Mouse (Mus musculus) cerebellum, adult 9-10 months (tissue): ENCODE data around the gene Cep131.

Experiments
- DNase-seq: peaks from one replicate; pipeline ENCODE4 v3.0.0; 2022

The Cep131 gene

DNA sequence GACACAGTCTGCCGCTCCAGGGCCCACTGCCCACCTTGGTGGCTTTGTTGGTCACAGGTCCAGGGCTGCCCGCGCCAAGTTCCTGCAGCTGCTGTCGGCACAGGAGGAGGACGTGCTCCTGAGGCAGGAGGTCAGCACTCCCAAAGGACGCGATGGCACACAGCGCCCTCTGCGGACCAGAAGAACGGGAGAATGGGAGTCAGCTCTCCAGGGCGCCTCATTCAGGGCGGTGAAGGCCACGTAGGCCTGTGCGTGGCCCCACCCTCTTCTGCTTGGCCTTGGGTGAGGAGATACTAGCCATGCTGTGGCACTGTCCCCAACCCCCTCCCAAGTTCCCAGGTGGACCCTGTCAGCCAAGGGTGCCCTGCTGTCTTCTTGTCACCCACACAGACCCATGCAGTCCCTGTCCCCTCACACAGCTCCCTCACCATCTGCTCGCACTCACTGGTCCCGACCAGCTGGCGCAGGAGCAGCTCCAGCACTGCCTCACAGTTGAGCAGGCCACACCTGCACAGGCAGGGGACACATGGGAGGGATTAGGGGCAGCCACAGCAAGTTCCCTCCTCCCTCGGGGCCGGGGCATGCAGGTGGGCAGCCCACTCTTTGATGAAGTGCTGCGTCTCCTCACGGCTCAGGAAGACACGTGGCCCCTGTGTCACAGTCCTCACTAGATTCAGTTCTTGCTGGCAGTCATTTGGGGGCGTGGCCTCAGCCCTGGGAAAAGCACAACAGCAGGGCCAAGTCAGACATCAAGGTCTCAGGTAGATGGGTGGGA lies 6.4 kb upstream of the Cep131 start:
- no peak for DNase-seq

DNA sequence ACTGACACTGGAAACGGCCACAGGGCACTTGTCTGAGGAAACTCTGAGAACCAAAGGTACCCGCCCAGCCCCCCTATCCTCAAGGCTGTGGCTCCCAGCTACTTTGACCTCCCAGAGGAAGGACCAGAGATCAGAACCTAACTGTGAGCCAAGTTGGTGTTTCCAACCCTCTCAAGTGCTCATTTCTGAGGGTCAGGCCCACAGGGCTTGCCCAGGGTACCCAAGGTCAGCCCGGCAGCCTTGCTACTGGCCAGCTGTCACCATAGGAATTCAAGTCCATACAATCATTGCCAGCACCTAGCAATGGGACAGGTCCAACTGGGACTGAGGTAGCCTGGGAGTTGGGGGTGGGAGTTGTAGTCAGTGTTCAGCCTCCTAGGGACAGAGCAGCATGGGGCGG lies 4.0 kb upstream of the Cep131 start:
- no peak for DNase-seq

DNA sequence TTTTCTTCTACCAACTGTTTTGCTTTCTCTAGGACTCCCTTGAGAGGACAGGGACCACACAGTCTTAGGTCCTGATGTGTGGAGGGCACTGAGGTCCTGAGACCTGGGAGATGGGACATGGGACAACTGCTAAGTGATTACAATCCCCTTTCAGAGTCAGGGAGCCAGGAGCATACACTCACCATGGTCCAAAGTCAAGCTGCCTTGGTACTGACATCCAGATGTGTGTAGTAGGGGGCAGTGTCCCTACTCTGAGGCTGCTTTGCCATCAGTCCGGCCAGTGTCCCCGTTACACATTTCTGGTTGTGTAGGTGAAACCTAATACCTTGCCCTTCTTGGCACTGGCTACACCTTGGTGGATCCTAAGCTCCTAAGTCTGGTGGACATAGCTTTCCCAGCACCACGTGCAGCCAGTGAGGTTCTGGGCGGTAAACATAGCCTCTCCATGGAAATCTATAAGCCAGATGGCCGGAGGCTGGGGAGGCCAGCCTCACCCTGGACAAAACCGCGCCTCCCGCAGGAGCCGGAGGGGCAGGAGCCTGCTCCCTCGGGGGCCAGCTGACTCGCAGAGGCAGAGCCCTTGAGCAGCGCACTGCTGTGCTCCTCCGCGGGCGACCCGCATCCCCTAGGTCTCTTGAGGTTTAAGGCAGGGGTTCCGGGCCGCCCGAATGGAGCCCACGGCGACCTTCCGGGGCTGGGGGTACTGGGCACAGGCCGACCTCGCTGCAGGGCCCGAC lies 568 bp downstream of the Cep131 start:
- peak; percentile 74 for DNase-seq

DNA sequence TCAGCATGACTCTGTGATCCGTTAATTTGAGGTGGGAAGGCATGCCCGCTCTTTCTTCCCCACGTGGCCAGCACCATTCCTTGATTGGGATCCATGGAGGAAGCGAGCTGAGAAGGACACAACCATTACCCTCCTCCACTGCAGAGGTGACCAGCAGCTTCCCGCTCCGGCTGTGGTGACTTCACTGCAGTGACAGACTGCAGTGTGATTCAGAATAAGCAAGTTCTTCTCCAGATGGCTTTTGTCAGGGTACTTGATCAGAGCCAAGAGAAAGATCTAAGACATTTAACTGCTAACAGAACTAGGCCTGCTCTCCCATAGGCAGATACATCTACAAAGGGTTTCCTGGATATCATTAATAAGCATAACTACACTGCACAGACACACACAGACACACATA lies 6.3 kb downstream of the Cep131 start:
- DNase-seq, result no peak

DNA sequence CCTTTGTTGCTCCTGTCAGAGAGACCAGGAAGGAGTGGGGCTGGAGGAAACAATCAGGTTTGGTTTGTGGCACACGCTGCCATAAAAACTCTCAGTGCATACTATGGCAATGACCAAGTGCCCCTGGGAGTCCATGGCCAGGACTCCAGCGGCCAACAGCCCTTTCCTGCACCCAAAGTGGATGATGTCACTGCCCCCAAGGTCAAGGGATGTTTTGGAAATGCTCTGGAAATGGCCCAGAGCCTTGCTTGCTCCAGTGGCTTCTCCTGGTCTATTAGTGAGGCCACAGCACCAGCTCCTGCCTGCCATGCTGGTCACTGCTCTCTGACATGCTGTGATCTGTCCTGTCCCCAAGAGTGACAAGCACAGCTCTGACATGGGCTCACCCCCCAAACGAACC lies 10.4 kb downstream of the Cep131 start:
- DNase-seq, result no peak

DNA sequence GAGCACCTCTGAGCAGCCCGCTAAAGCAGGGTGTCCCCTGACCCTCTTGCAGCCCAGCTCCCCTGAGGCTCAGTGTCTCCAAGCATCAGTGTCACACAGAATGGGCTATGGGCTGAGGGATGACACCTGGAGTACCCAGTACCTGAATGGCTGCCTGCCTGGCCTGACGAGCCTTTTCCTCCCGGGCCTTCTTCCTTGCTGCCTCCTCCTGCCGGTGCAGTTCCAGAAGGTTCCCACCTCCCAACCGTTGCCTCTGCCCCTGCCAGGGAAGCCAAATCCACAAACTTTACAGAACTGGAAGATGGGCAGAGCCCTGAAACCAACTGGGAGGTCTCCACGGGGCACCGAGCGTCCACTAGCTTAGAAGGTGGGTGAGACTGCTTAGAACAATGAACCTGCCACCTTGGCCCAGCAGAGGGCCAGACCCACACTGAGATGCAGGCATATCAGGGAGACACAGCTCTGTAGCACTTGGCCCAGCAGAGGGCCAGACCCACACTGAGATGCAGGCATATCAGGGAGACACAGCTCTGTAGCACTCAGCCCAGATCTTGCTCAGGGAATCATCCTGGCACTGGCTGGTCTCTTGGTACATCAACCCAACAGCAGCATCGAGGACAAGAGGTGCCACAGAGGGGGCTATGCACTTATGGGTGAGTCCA lies 13.5 kb downstream of the Cep131 start:
- no peak for DNase-seq

DNA sequence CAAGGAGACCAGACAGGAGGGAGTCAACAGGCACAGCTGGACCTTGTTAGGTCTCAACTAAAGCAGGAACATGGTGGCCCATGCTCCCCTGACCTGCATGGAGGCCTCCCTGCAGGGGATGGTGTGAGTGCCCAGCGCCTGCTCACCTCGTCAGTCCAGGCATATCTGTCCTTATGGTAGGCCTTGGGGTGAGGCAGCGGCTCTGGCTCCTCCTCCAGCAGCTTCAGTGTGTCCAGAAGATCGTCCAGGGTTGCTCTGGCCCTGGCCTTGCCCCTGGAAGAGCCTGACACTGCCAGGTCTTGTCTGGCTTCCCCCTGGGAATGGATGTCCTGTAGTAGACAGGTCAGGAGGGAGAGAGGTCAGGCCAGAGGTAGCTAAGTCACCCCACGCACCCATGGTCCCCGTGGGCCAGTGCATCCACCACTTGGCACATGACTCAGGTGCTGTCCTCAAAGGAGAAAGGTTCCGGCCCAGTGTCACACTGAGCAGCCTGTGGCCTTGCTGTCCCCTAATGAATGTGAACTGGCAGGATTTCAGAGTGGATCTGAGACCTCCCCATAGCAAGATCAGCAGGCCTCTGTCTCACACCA lies 14.8 kb downstream of the Cep131 start:
- no peak for DNase-seq

DNA sequence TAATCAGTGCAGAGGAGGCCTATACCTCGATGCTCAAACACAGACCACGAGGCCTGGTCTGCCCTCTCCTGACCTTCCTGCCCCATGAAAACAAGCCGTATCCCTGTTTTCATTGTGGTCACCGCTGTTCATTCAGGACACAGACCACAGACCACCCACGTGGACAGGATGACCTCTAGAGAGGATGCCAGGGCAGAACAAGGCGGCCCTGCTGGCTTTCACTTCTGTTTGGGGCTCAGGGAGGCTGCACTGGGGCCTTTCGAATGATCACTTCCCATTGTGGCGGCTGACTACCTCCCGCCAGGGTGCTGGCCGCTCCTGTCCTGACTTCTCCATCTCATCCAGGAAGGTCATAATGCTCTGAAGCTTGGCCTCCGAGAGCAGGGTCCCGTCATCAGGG lies 15.6 kb downstream of the Cep131 start:
- no peak for DNase-seq

DNA sequence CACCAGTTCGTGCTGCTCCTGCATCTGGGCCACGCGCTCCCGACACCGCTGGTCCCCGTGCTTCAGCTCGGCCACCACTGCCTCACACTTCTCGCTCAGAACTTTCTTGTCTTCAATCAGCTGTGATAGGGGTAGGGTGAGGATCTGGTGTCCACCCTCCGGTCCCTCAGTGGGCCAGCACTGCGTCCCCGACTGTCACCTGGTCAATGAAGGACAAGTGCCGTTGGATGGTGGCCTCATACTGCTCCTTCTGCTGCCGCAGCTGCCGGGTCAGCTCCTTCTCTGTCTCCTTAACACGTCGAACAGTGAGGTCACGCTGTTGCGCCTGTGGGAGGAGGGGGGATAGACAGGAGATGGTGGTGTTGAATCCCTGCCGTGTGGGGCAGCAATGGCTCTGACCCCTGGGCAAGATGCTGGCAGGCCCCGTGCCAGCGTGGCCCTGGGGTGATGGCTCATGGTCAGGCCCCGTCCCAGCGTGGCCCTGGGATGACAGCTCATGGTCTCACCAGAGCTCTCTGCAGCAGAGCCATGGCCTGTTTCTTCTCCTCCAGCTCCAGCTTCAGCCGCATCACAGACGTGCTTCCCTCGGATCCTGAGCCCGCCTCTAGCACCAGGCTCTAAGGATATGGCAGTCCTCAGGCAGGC lies 16.2 kb downstream of the Cep131 start:
- DNase-seq, result no peak

DNA sequence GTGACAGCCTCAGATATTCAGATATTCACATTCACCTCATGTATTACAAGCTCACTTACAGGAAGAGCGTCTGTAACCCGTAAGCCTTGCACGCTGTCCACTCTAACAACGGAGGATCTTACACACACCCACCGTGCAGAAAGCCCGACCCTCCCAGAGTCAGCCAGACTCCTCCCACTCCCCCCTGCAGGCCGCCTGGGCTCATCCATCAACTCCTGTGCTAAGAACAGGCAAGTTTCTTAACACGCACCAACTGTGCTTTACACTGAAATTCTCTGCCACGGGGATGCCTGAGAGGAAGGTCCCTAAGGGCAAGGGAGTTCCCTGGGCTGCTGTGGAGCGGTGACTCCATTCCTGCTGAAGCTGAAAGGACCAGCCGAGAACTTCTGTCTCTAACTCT lies 17.4 kb downstream of the Cep131 start:
- no peak for DNase-seq

DNA sequence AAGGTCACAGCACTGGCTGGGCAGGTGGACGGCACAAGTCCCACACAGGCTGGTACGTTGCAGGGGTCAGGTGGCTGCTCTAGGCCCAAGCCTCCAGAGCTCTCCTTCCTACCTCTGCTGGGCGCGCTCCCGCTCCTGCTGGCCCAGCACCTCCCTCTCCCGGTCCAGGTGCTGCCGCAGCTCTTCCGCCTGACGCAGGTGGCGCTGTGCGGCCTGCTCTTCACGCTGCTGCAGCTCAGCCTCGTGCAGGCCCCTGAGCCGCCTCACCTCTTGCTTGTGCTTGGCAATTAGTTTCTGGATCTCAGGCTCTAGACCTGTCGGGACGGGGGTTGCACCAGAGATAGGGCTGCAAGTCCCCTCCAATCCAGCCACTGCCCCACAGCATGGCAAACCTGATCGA lies 18.8 kb downstream of the Cep131 start:
- DNase-seq, result no peak

DNA sequence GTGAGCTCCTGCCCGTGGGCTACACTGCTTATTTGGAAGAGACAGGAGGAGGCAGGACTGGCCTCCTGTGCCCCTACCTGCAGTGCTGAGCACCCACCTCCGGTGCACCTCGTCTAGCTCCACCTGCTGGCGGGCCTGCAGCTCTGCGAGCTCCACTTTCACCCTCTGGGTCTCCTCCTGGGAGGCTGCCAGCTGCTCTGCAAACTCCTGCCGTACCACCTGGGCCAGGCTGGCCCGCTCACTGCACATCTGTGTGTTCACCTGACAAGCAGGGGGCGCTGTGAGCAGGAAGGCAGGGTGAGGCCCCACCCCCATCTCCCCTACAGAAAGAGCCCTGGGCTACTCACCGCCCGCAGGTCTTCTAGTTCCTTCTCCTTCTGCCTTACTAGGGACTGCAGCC lies 21.3 kb downstream of the Cep131 start:
- DNase-seq, result peak; percentile 75

DNA sequence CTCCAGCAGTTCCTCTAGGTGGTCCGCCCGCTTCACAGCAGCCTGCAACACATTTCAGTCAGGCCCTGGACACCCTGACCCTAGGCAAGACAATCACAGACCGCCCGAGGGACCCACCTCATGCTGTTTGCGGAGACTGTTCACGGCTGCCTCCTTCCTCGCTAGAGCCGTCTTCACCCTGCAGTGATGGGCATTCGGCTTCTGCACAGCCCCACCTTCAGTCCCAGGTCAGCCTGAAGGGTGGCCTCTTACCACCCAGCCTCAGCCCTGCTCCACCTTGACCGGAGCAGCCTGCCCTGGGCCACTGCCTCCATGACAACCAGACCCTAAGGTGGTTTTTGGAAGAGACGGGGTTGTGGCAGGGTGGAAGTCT lies 22.0 kb downstream of the Cep131 start:
- DNase-seq, result no peak

DNA sequence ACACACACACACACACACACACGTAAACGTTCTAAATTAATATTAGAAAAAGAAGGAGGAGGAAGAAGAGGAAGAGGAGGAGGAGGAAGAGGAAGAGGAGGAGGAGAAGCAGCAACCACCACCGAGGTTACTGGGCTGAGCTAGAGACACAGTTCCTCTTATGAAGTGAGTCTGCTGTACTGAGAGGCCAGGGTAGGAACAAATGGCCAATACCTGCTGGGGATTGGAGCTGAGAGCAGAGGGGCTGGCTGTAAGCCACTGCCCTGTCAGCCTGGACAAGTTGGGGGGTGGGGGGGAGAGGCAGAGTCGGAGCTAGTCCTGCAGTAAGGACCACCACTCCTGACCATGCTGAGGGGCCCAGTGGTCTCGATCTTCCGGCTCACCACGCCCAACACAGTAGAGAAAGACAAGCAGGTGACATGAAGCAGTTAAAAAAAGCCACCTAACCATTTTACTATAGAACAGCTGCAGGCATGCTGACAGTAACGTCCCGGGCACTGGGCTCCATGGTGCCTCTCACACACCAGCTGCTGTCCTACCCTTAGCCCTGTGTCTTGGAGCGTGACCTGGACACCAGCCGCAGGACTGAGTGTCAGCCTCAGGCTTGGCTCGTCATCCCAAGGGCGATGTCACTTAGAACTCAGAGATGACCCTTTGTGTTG lies 22.5 kb downstream of the Cep131 start:
- DNase-seq, result no peak

DNA sequence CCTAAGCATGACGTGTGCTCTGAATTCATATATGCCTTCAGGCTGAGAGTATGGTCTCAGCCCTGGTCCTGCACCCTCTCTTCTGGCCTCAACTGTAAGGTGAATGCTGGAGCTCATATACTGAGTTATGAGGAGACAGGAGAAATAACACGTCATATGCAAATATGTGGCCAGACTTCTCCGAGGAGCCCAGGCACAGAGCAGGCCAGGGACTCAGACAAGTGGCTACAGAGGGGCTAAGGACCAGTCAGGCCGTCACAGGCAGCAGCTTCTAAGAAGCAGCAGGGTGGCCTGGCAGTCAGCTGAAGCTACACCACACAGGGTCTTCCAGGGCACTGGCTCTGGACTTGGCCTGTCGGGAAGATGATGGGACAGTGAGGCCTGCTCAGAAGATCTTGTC lies 23.3 kb downstream of the Cep131 start:
- no peak for DNase-seq

DNA sequence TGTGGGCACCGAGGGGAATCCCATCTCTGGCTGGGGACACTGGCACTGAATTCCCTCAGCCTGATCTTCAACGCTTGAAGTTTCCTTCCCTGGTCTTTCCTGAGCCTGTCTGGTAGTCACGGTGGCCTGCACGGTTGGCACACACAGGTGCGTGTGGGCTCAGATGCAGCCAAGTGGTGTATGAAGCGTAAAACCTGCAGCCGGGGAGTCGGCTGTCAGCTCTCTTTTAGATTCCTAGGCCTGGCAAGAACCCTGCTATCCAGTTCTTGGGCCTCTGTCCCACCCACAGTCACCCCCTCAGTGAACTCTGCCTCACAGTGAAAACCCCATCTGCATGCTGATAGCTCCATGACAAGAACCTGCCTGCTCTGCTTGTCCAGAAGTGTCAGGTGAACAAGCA lies 26.0 kb downstream of the Cep131 start:
- no peak for DNase-seq

DNA sequence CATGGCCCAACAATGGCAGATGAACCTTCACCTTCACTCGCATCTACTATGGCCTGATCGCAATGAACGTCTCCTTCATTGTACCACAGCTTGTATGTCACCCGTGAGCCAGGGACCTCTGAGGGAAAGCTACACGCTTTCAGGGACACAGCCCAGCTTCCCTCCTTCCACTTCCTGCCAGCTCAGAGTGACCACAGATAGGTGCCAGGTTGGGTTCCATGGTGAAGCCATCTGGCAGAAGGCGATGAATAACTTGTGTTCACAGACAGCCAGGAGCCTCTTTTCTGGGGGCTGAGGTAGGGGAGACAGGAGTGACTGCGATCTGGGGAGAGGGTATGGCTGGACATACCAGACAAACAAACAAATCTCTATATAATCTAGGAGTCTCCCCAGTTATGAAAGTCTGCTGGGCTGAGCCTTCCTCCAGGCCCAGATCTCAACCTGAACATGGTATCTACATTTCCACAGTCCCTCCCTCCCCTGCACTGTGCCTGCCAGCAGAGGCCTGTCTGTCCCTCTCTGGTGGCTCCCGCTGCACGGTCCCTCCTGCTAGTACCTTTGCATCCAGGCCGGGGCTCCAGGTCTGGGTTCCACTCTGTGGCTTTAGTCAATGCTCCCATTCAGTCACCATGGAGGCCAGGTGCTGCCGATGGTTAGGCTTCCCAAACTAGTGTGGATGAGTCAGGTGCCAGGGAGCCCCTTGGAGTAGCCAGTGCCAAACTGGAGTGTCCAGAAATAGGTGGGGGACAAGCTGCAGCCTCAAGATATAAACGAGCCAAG lies 30.5 kb downstream of the Cep131 start:
- peak; percentile 71 for DNase-seq

DNA sequence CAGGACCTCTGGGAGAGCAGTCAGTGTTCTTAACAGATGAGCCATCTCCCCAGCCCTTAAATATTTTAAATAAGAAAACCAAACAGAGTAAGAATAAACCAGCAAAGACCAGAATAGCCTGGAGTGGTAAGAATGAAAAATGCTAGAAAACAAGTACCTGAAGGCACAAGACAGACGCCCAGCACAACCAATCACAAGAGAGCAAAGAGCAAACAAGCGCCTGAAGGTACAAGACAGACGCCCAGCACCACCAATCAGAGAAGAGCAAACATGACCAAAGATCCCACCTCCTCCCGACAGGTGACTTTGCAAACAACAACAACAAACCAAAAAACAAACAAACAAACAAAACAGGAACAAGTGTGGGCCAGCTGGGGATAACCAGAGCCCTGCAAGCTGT lies 32.8 kb downstream of the Cep131 start:
- no peak for DNase-seq

DNA sequence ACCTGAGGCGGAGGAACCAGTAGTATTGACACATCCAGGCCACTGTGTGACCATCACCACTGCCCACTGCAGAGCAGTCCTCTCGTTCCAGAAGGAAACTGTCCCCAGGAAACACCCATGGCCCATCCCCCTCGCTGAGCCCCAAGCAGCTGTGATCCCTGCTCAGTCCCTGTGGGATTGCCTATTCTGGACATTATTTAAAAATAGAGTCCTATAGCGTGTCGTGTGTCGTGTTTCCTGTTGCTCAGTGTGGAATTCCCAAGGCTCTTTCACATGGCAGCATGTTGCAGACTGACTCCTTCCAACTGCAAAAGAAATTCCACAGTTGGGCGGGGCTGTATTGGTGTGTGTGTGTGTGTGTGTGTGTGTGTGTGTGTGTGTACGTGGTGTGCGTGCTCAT lies 34.4 kb downstream of the Cep131 start:
- DNase-seq, result no peak

DNA sequence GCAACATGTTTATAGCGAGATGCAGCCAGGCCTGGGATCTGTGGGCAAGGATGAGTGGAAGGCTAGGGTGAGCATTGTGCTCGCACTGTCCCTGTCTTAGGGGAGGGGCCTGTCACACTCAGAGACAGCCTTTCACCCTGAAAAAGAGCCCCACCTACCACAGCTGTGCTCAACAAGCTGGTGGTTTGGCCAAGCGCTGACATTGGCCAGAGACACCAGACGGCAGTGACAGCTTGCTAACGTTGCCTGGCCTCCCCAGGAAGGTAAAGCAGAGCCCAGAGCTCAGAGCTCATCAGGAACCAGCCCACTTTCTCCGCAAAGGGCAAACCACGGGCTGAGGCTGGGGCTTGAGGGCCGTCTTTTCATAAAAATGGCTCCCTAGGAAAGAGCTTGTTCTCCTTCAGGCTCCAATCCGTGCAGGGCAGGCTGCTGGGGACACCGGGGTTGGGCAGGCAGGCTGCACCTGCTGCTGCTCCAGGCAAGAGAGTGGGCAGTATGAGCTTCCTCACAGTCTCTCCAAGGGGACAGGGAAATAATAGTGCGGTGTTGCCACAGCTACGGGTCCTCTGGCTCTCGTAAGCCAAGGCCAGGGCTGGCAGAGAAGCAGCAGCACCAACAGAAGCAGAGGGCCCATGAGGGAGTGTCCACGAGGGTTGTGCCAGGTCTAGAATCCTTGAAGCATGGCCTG lies 35.4 kb downstream of the Cep131 start:
- DNase-seq, result no peak

DNA sequence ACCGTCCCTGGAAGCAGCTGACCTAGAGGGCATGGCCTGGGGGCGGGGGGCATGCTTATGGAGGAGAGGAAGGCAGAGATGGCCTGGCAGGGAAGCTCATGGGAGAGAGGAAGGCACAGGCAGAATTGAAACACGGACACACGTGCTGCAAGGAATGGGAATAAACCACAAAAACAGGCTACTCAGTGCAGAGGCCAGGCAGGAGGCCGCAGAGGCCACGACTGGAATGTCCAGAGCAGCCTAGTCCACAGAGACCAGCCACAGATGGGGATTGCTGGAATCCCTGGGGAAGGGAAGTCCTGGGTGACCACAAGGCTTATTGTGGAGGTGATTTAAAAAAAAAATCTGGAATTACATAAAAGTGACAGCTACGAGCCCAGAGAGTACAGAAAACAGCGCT lies 37.6 kb downstream of the Cep131 start:
- no peak for DNase-seq

DNA sequence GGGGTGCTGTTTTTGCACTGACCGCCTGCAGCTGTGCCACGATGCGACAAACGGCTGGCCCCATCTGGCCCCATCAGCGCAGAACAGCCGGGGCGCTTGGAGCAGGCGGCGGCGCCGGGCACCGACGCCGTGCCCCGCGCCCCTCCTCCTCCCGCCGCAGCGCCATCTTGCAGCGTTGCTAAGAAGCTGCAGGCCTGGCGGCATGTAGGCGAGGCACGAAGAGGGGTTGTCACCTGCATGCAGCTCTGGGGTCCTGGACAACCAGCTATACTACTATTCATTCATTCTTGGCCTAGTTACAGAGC lies 38.4 kb downstream of the Cep131 start:
- DNase-seq, result no peak
